In genomic region chr9:32514406-32515058, GRCm38 (mm10) we compare ENCODE assay signal across 12 mouse cellular contexts. TPM values are rescaled to one million over a fixed set of nuclear protein-coding genes. Genes with fewer than 3 reads are reported as not detected.
DNase-seq lines count a peak whose midpoint lies in the region; ATAC-seq and TF ChIP-seq lines count a peak whose summit lies in the region.
"Had no signal": no experiment of that assay in that cellular context is flagged by ENCODE, and none has a peak within 500 bp of the region (broad histone marks: within the 10 kb centered on the region; RNA-seq: fewer than 3 reads in every experiment).

No protein-coding gene starts in this region.

- no peaks in the 10 kb centered on the region for H3K36me3 ChIP-seq in hindbrain, embryonic 12.5 days
- H3K36me3 ChIP-seq in hindbrain, embryonic 11.5 days (ENCODE audit: control insufficient read depth, insufficient read depth, low read length), result no peaks in the 10 kb centered on the region
- H3K36me3 ChIP-seq in G1E (replicated peaks), result no peaks in the 10 kb centered on the region
- H3K36me3 ChIP-seq in limb, embryonic 13.5 days, result no peaks in the 10 kb centered on the region

- no peak overlapping the region for H3K4me3 ChIP-seq in hindbrain, embryonic 12.5 days
- H3K4me3 ChIP-seq in hindbrain, embryonic 11.5 days (ENCODE audit: low read depth, low read length), result no peak overlapping the region
- H3K4me3 ChIP-seq in G1E (ENCODE audit: low read depth, low read length), result no peak overlapping the region
- no peak overlapping the region for H3K4me3 ChIP-seq in bone marrow, adult 2 months (replicated peaks; ENCODE audit: control insufficient read depth, low read depth, low read length)
- H3K4me3 ChIP-seq in limb, embryonic 13.5 days, result no peak overlapping the region
- H3K4me3 ChIP-seq: layer of hippocampus, adult 2 months had no signal

- no peak for DNase-seq in hindbrain, embryonic 11.5 days (ENCODE audit: low spot score)
- DNase-seq in G1E (ENCODE audit: low spot score) (no peak), adipocyte (ENCODE audit: low spot score) (no peak)
- no peak for DNase-seq in urinary bladder, postnatal 14 days (ENCODE audit: low spot score)
- DNase-seq in kidney, postnatal 4 days, result no peak
- DNase-seq: cerebellum, adult 9-10 months; lung, postnatal 10 days had no signal

- no peak overlapping the region for H3K4me2 ChIP-seq in hindbrain, embryonic 12.5 days (replicated peaks)
- no peak overlapping the region for H3K4me2 ChIP-seq in hindbrain, embryonic 11.5 days (replicated peaks; ENCODE audit: low read depth, low read length)
- H3K4me2 ChIP-seq in limb, embryonic 13.5 days (replicated peaks), result peak overlapping the region; percentile 24; the same call in 1 of the 2 replicates

- H3K27ac ChIP-seq in hindbrain, embryonic 12.5 days, result peak overlapping the region; percentile 66
- no peak overlapping the region for H3K27ac ChIP-seq in hindbrain, embryonic 11.5 days (ENCODE audit: low read depth, low read length)
- peak overlapping the region; percentile 20 for H3K27ac ChIP-seq in bone marrow, adult 2 months (ENCODE audit: control insufficient read depth, insufficient read depth, low read depth, low read length, poor library complexity)
- peak overlapping the region; percentile 79 for H3K27ac ChIP-seq in limb, embryonic 13.5 days
- H3K27ac ChIP-seq: layer of hippocampus, adult 2 months had no signal

- 59% methylated on average over 6 of the region's 6 CpGs for WGBS in hindbrain, embryonic 12.5 days
- WGBS in hindbrain, embryonic 11.5 days, result 61% methylated on average over 6 of the region's 6 CpGs
- WGBS in bone marrow, adult 2 months, result 45% methylated on average over 6 of the region's 6 CpGs
- 28% methylated on average over 6 of the region's 6 CpGs for WGBS in limb, embryonic 13.5 days

- peaks cover 12% of the 10 kb centered on the region; the same call in 1 of the 2 replicates for H3K4me1 ChIP-seq in hindbrain, embryonic 12.5 days
- H3K4me1 ChIP-seq in hindbrain, embryonic 11.5 days (replicated peaks; ENCODE audit: control insufficient read depth, insufficient read depth, low read length), result no peaks in the 10 kb centered on the region
- peaks cover 14% of the 10 kb centered on the region for H3K4me1 ChIP-seq in G1E (ENCODE audit: insufficient read depth, low read depth, low read length)
- peaks cover 23% of the 10 kb centered on the region for H3K4me1 ChIP-seq in bone marrow, adult 2 months (ENCODE audit: control insufficient read depth, insufficient read depth, low read length)
- H3K4me1 ChIP-seq in limb, embryonic 13.5 days, result peaks cover 69% of the 10 kb centered on the region

- no peak overlapping the region for H3K9ac ChIP-seq in hindbrain, embryonic 12.5 days
- H3K9ac ChIP-seq in hindbrain, embryonic 11.5 days (ENCODE audit: low read depth, low read length), result no peak overlapping the region
- peak overlapping the region; percentile 53 for H3K9ac ChIP-seq in limb, embryonic 13.5 days

- no peaks in the 10 kb centered on the region for H3K9me3 ChIP-seq in hindbrain, embryonic 12.5 days (replicated peaks)
- no peaks in the 10 kb centered on the region for H3K9me3 ChIP-seq in hindbrain, embryonic 11.5 days (ENCODE audit: control insufficient read depth, low read length)
- peaks cover 8% of the 10 kb centered on the region for H3K9me3 ChIP-seq in G1E (replicated peaks)
- H3K9me3 ChIP-seq in limb, embryonic 13.5 days, result no peaks in the 10 kb centered on the region

- ATAC-seq in hindbrain, embryonic 12.5 days (ENCODE audit: low FRiP score), result no peak
- ATAC-seq in hindbrain, embryonic 11.5 days (ENCODE audit: low FRiP score), result no peak
- ATAC-seq in G1E (ENCODE audit: extremely low read depth, insufficient number of reproducible peaks, low FRiP score, poor library complexity, severe bottlenecking), result peak; percentile 28; the same call in 1 of the 2 replicates
- ATAC-seq in limb, embryonic 13.5 days (ENCODE audit: low FRiP score, low read depth), result no peak
- ATAC-seq: intestine, postnatal 0 days had no signal

- TF ChIP-seq CTCF in G1E (IDR thresholded peaks at IDR 0.05; ENCODE audit: low read depth, low read length), result no peak
- no peak for TF ChIP-seq CTCF in bone marrow, adult 2 months (IDR thresholded peaks at IDR 0.05; ENCODE audit: control insufficient read depth, insufficient read depth, low read length)

- H3K27me3 ChIP-seq in hindbrain, embryonic 12.5 days, result no peaks in the 10 kb centered on the region
- no peaks in the 10 kb centered on the region for H3K27me3 ChIP-seq in hindbrain, embryonic 11.5 days (ENCODE audit: control insufficient read depth, insufficient read depth, low read length)
- H3K27me3 ChIP-seq in G1E (ENCODE audit: insufficient read depth, low read length), result peaks cover 3% of the 10 kb centered on the region
- no peaks in the 10 kb centered on the region for H3K27me3 ChIP-seq in limb, embryonic 13.5 days

- no peak for TF ChIP-seq POLR2A in bone marrow, adult 2 months (IDR thresholded peaks at IDR 0.05; ENCODE audit: borderline replicate concordance, control insufficient read depth, low read depth, low read length)

RNA-seq across cellular contexts. Expression of gene Fli1, which starts 28.1 kb away (rescaled TPM):
- polyA plus RNA-seq in hindbrain, embryonic 12.5 days (2016; fragmentation: Nextera tagmentation; extraction: Ambion mirVana), result 24.4 and 26.4 TPM in 2 replicates
- polyA plus RNA-seq in hindbrain, embryonic 11.5 days (2014; fragmentation: Nextera tagmentation; extraction: Ambion mirVana), result 18.6 and 22.2 TPM in 2 replicates
- total RNA-seq in G1E (2014; fragmentation: Nextera tagmentation) (4.9 and 5.8 TPM in 2 replicates), G1E (2017) (24.2 and 27.0 TPM in 2 replicates)
- polyA plus RNA-seq in G1E (2012), result 2.5 and 3.4 TPM in 2 replicates
- polyA plus RNA-seq in bone marrow, adult 2 months (2011; ENCODE audit: insufficient read depth, insufficient read length, low replicate concordance, missing spikeins), result 17.4 and 33.9 TPM in 2 replicates
- 34.3 and 37.9 TPM in 2 replicates for polyA plus RNA-seq in limb, embryonic 13.5 days (2015; fragmentation: Nextera tagmentation; extraction: Ambion mirVana)
